Mouse (Mus musculus) layer of hippocampus, adult 2 months (tissue): ENCODE results near the gene Akt1. TPM values are rescaled to one million over a fixed set of nuclear protein-coding genes. Genes with fewer than 3 reads are reported as not detected.

Source experiments
- DNase-seq, 2 experiments: peaks; one replicate each; pipeline ENCODE4 v3.0.0; 2022; ENCODE audit warnings: low spot score in 2 of 2
- H3K27ac ChIP-seq: fragments of 200-600 bp; 2 replicates; pipeline ENCODE4 v1.8.1; 2022
- H3K4me3 ChIP-seq: fragments of 200-600 bp; 2 replicates; pipeline ENCODE4 v1.8.1; 2022; ENCODE audit warnings: mild to moderate bottlenecking
- CTCF ChIP-seq: fragments of 200-600 bp; conservative IDR thresholded peaks from 2 replicates; pipeline ENCODE4 v1.8.1; 2022; ENCODE audit warnings: antibody characterized with exemption, mild to moderate bottlenecking, moderate library complexity
- total RNA-seq, 2 experiments: library from RNA; stranded (reverse); gene quantifications; 2 replicates each; pipeline ENCODE4 v1.2.3; 2021

The Akt1 gene
- total RNA-seq, 2 experiments from 2014 or later: 152 to 160 TPM

DNA sequence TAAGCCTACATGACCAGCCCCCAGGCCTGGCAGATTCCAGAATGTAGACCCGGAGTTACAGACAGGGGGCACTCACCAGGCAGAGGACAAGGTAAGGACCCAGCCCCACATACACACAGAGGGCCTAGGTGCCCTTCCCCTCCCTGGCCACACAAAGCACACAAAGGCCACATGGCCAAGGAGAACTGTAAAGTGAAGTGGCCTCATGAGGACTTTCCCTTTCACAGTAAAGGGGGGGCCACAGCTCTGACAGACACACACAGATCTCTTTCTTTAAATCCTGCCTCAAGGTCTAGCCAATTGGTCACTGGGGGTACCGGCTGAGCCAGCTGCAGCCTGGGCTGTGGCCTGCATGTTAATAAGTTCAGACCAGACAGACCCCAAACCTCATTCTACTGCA, 10.6 kb downstream of the Akt1 start:
- DNase-seq: no peak
- Histone ChIP-seq H3K4me3 (no peak overlapping the region), H3K27ac (peak overlapping the region; percentile 39; the same call in 1 of the 2 replicates)
- peak; percentile 29 for TF ChIP-seq CTCF

- Histone ChIP-seq H3K27ac (peak overlapping the region; percentile 39; the same call in 1 of the 2 replicates), H3K4me3 (no peak overlapping the region)
- no peak for TF ChIP-seq CTCF
- DNase-seq: no peak
Observed at GRCm38 (mm10) chr12:112663716-112664115, 11.0 kb downstream of the Akt1 start.

GRCm38 (mm10) chr12:112663303-112663702, 11.4 kb downstream of the Akt1 start:
- Histone ChIP-seq H3K27ac (peak overlapping the region; percentile 39), H3K4me3 (no peak overlapping the region)

GRCm38 (mm10) chr12:112661851-112662250, 12.8 kb downstream of the Akt1 start:
- Histone ChIP-seq H3K4me3 (no peak overlapping the region), H3K27ac (no peak overlapping the region)
- DNase-seq: no peak
- no peak for TF ChIP-seq CTCF

More at GRCm38 (mm10) chr12:112663303-112663702, 11.4 kb downstream of the Akt1 start:
- TF ChIP-seq CTCF: no peak
- no peak for DNase-seq

- H3K27ac ChIP-seq: no peak overlapping the region
- DNase-seq: no peak
- TF ChIP-seq CTCF: no peak
- H3K4me3 ChIP-seq: no peak overlapping the region
Observed at GRCm38 (mm10) chr12:112661327-112661605, 13.4 kb downstream of the Akt1 start.

GRCm38 (mm10) chr12:112660576-112661326, 13.9 kb downstream of the Akt1 start:
- no peak for DNase-seq
- Histone ChIP-seq H3K4me3 (no peak overlapping the region), H3K27ac (no peak overlapping the region)
- no peak for TF ChIP-seq CTCF

DNA sequence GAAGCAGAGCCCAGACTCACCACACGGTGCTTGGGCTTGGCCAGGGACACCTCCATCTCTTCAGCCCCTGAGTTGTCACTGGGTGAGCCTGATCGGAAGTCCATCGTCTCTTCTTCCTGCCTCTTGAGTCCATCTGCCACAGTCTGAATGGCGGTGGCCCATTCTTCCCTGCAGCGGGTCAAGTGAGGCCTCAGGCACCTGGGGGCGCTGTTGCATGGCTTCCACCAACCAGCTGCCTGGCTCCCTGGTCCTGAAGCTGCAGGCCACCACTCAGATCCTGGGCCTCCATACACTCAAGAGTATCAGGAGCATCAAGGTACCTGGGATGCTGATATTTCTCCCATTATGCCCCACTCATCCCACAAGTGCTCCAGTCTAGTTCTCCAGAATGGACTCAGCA, 15.6 kb downstream of the Akt1 start:
- H3K27ac ChIP-seq: no peak overlapping the region
- TF ChIP-seq CTCF: peak; percentile 86
- H3K4me3 ChIP-seq: no peak overlapping the region
- DNase-seq: peak in 1 of 2 experiments; percentile 71

GRCm38 (mm10) chr12:112658619-112659018, 16.1 kb downstream of the Akt1 start:
- TF ChIP-seq CTCF: no peak

DNA sequence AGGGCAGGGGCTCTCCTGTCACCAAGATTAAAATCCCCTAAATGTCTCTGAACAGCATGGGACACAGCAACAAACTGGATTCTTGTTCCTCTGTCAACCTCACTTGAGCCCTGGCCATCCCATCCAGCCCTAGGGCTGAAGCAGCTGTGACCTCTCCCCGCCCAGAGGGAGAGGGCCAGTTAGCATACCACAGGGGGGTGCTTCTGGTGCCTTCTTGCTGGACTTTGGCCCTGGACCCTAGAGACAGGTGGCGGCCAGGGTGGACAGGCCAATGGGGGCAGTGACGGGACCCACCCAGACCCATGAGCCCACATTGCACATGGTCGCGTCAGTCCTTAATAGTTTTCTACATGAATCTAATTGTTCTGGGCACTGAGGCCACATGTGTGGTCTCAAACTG, 20.6 kb downstream of the Akt1 start:
- H3K4me3 ChIP-seq: no peak overlapping the region
- H3K27ac ChIP-seq: no peak overlapping the region
- DNase-seq: no peak
- TF ChIP-seq CTCF: no peak

More at GRCm38 (mm10) chr12:112658619-112659018, 16.1 kb downstream of the Akt1 start:
- no peak overlapping the region for H3K27ac ChIP-seq
- H3K4me3 ChIP-seq: no peak overlapping the region
- DNase-seq: no peak

GRCm38 (mm10) chr12:112653157-112653824, 21.4 kb downstream of the Akt1 start:
- no peak overlapping the region for H3K4me3 ChIP-seq
- 0 out of 2 replicates have a peak overlapping the region, but pooled peaks have one; percentile 20 for H3K27ac ChIP-seq

GRCm38 (mm10) chr12:112651778-112652439, 22.8 kb downstream of the Akt1 start:
- no peak for TF ChIP-seq CTCF
- Histone ChIP-seq H3K4me3 (no peak overlapping the region), H3K27ac (peak overlapping the region; percentile 76; the same call in 1 of the 2 replicates)
- DNase-seq: no peak

More at GRCm38 (mm10) chr12:112653157-112653824, 21.4 kb downstream of the Akt1 start:
- TF ChIP-seq CTCF: peak; percentile 96
- peak; percentile 78 to 89 for DNase-seq

DNA sequence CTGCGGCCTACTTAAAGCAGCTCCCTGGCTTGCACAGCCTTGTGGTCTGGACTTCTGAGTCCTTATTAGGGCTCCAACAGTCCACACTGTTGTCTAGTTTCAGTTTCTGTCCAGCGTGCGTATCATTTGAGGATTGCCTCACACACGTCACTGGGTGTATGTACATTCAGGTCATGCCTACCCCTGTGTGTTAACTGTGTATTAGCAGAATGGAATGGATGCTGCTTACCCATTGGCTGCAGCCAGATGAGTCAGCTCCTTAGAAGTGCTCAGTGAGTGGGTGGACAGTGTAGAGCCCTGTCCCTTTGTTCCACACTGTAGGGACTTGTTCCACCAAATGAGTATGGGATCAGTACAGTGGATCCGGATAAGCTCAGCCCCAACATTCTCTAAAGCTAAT, 26.6 kb downstream of the Akt1 start:
- no peak overlapping the region for H3K27ac ChIP-seq
- no peak for TF ChIP-seq CTCF
- no peak overlapping the region for H3K4me3 ChIP-seq
- no peak for DNase-seq

- no peak for DNase-seq
- TF ChIP-seq CTCF: no peak
- H3K27ac ChIP-seq: no peak overlapping the region
- no peak overlapping the region; the same call in 1 of the 2 replicates for H3K4me3 ChIP-seq
Observed at GRCm38 (mm10) chr12:112646139-112646538, 28.5 kb downstream of the Akt1 start.
